Mouse (Mus musculus): ENCODE results near the gene Myh11. TPM values are rescaled to one million over a fixed set of nuclear protein-coding genes. Genes with fewer than 3 reads are reported as not detected.

The Myh11 gene
- polyA plus RNA-seq (2011; ENCODE audit: insufficient read length, low read depth, missing spikeins): 19.8 and 33.2 TPM in 2 replicates

DNA sequence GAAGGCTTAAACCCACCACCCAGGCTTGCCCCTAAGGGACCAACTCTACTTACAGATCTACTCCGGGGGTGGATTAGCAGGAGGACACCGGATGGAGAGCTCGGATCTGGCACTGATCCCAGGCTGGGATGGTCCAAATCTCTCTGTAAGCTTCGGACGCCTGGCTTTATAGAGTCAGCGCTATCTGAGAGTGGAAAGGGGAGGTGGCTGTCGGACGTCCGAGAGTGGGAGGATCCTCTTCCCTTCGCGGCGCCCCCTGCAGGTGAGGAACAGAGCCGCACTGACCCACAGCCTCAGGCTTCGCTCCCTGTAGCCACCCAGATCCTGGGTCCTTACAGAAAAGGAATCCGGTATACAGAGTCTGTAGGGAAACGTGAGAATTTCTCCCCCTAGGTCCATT is at the start of gene Myh11:
Gene Myh11 (minus strand): TSS at position 150 of the 400 bp plus-strand sequence.
- Histone ChIP-seq H3K4me3 (ENCODE audit: insufficient read depth, low read length) (no peak within 1 kb of the TSS), H3K27ac (ENCODE audit: insufficient read depth, low read length) (no peak within 1 kb of the TSS), H3K4me1 (ENCODE audit: control insufficient read depth, insufficient read depth, low read length) (peaks cover 3% of the 10 kb centered on the region; the same call in 1 of the 2 replicates)
- TF ChIP-seq POLR2A (IDR thresholded peaks at IDR 0.05; ENCODE audit: low read depth, low read length): no peak
- 0 out of 2 replicates have a peak, but pooled peaks have one; percentile 39 for TF ChIP-seq CTCF (IDR thresholded peaks at IDR 0.05; ENCODE audit: borderline replicate concordance, insufficient read depth, low read length)

GRCm38 (mm10) chr16:14328156-14328555 is 37.0 kb upstream of the Myh11 start:
- TF ChIP-seq CTCF (IDR thresholded peaks at IDR 0.05; ENCODE audit: borderline replicate concordance, insufficient read depth, low read length) (no peak), POLR2A (IDR thresholded peaks at IDR 0.05; ENCODE audit: low read depth, low read length) (no peak)
- H3K27ac ChIP-seq (ENCODE audit: insufficient read depth, low read length): no peak overlapping the region
- H3K4me1 ChIP-seq (ENCODE audit: control insufficient read depth, insufficient read depth, low read length): no peaks in the 10 kb centered on the region
- no peak overlapping the region for H3K4me3 ChIP-seq (ENCODE audit: insufficient read depth, low read length)

- Histone ChIP-seq H3K4me3 (ENCODE audit: insufficient read depth, low read length) (no peak overlapping the region), H3K4me1 (ENCODE audit: control insufficient read depth, insufficient read depth, low read length) (0 out of 2 replicates have a peak, but pooled peaks cover 2% of the 10 kb centered on the region), H3K27ac (ENCODE audit: insufficient read depth, low read length) (no peak overlapping the region)
- TF ChIP-seq POLR2A (IDR thresholded peaks at IDR 0.05; ENCODE audit: low read depth, low read length) (no peak), CTCF (IDR thresholded peaks at IDR 0.05; ENCODE audit: borderline replicate concordance, insufficient read depth, low read length) (no peak)
Measured at GRCm38 (mm10) chr16:14320494-14320893, 29.3 kb upstream of the Myh11 start.

- no peak overlapping the region for H3K4me3 ChIP-seq (ENCODE audit: insufficient read depth, low read length)
- no peak for TF ChIP-seq CTCF (IDR thresholded peaks at IDR 0.05; ENCODE audit: borderline replicate concordance, insufficient read depth, low read length)
- no peak overlapping the region for H3K27ac ChIP-seq (ENCODE audit: insufficient read depth, low read length)
- 0 out of 2 replicates have a peak, but pooled peaks cover 2% of the 10 kb centered on the region for H3K4me1 ChIP-seq (ENCODE audit: control insufficient read depth, insufficient read depth, low read length)
Measured at GRCm38 (mm10) chr16:14319681-14320080, 28.5 kb upstream of the Myh11 start.

DNA sequence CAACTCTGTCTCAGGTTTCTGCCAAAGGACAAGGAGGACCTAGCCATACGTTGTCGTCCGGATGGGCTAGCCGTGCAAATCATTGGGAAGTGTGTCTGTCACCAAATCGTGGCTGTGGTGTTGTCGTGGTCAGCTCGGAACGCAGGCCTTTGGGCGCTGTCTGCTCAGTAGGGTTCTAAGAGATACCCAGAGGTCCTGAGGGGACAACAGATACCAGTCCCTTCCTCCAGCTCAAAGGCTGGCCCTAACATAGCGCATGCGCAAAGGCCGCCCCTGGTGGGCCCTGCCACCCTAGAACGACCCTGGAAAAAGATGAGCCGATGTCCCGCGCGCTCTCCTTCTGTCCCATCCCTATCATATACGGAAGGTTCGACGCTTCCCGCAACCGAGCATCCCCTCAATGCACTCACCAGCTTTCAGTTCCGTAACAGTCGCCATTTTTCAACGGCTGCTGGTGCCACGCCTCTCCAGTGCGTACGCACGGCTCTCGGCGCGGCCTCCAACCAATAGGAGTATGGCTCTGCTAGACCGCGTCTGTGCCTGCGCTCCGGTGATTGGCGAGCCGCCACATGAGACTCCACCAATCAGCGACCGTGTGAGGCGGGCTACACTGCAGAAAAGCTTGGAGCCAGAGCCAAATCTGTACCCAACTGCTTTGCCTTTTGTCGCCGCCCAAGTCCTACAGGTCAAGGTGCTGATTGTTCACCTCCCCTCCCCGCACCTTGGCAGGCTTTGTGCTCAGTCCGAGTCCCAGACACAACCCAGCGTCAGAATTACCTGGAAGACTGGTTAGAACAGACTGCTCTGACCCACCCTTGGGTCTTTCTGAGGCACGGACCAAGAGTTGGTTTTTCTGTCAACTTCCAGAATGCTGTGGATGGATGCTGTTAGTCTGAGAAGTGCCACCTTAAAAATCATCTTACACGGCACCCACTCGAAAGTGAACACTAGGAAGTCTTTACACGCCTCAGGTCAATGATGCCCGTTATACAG is 26.0 kb upstream of the Myh11 start, which contains the start of gene Fopnl:
Gene Fopnl (minus strand): TSS at position 522 of the 993 bp plus-strand sequence.
- peak within 1 kb of the TSS; percentile 59 for H3K27ac ChIP-seq (ENCODE audit: insufficient read depth, low read length)
- TF ChIP-seq POLR2A (IDR thresholded peaks at IDR 0.05; ENCODE audit: low read depth, low read length) (peak; percentile 88), CTCF (IDR thresholded peaks at IDR 0.05; ENCODE audit: borderline replicate concordance, insufficient read depth, low read length) (no peak)
- H3K4me1 ChIP-seq (ENCODE audit: control insufficient read depth, insufficient read depth, low read length): 0 out of 2 replicates have a peak, but pooled peaks cover 2% of the 10 kb centered on the region
- peak within 1 kb of the TSS; percentile 81 for H3K4me3 ChIP-seq (ENCODE audit: insufficient read depth, low read length)

DNA sequence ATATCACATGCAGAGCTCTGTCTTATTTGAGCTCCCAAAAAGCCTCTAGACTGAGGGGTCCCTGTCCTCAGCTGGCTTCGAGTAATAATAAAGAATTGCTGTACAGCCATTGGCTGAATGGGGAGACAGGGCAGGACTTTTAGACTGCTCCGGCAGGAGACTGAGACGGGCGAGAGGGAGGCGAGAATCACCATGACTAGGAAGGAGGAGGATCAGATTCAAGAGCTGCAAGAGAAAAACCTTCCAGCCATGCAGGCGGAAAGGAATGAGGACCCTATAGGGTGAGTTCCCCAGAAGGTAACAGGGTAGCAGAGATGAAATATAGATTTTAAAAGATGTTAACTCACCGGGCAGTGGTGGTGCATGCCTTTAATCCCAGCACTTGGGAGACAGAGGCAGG is 21.7 kb upstream of the Myh11 start:
- H3K27ac ChIP-seq (ENCODE audit: insufficient read depth, low read length): no peak overlapping the region
- TF ChIP-seq CTCF (IDR thresholded peaks at IDR 0.05; ENCODE audit: borderline replicate concordance, insufficient read depth, low read length): no peak
- TF ChIP-seq POLR2A (IDR thresholded peaks at IDR 0.05; ENCODE audit: low read depth, low read length): no peak
- 0 out of 2 replicates have a peak, but pooled peaks cover 2% of the 10 kb centered on the region for H3K4me1 ChIP-seq (ENCODE audit: control insufficient read depth, insufficient read depth, low read length)
- H3K4me3 ChIP-seq (ENCODE audit: insufficient read depth, low read length): no peak overlapping the region

DNA sequence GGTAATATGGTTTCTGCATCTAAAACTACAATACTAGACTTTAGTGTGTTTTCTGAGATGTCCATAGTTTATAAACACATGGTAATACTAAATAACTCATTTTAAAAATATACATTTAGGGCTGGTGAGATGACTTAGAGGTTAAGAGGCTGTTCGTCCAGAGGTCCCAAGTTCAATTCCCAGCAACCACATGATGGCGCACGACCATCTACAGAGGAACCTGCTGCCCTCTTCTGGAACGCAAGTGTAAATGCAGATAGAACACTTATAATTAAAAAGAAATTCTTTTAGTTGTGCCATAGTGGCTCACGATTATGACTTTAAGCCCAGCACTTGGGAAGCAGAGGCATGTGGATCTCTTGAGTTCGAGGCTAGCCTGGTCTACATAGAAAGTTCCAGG is 20.2 kb upstream of the Myh11 start:
- Histone ChIP-seq H3K4me1 (ENCODE audit: control insufficient read depth, insufficient read depth, low read length) (0 out of 2 replicates have a peak, but pooled peaks cover 2% of the 10 kb centered on the region), H3K4me3 (ENCODE audit: insufficient read depth, low read length) (no peak overlapping the region), H3K27ac (ENCODE audit: insufficient read depth, low read length) (no peak overlapping the region)
- no peak for TF ChIP-seq POLR2A (IDR thresholded peaks at IDR 0.05; ENCODE audit: low read depth, low read length)
- TF ChIP-seq CTCF (IDR thresholded peaks at IDR 0.05; ENCODE audit: borderline replicate concordance, insufficient read depth, low read length): peak; percentile 83; the same call in 1 of the 2 replicates

- TF ChIP-seq CTCF (IDR thresholded peaks at IDR 0.05; ENCODE audit: borderline replicate concordance, insufficient read depth, low read length) (no peak), POLR2A (IDR thresholded peaks at IDR 0.05; ENCODE audit: low read depth, low read length) (no peak)
- H3K27ac ChIP-seq (ENCODE audit: insufficient read depth, low read length): no peak overlapping the region
- no peak overlapping the region for H3K4me3 ChIP-seq (ENCODE audit: insufficient read depth, low read length)
- no peaks in the 10 kb centered on the region for H3K4me1 ChIP-seq (ENCODE audit: control insufficient read depth, insufficient read depth, low read length)
Measured at GRCm38 (mm10) chr16:14309833-14310232, 18.7 kb upstream of the Myh11 start.

GRCm38 (mm10) chr16:14308245-14309073 is 17.3 kb upstream of the Myh11 start:
- Histone ChIP-seq H3K4me3 (ENCODE audit: insufficient read depth, low read length) (no peak overlapping the region), H3K4me1 (ENCODE audit: control insufficient read depth, insufficient read depth, low read length) (no peaks in the 10 kb centered on the region), H3K27ac (ENCODE audit: insufficient read depth, low read length) (no peak overlapping the region)
- TF ChIP-seq POLR2A (IDR thresholded peaks at IDR 0.05; ENCODE audit: low read depth, low read length) (no peak), CTCF (IDR thresholded peaks at IDR 0.05; ENCODE audit: borderline replicate concordance, insufficient read depth, low read length) (no peak)

Data from embryonic fibroblast, embryonic 13.5 days (primary cell).